Comparison of ENCODE assay signal across 13 mouse cellular contexts in genomic region chr8:45660570-45660969, GRCm38 (mm10).
DNase-seq lines count a peak whose midpoint lies in the region; ATAC-seq and TF ChIP-seq lines count a peak whose summit lies in the region.
"Had no signal": no experiment of that assay in that cellular context is flagged by ENCODE, and none has a peak within 500 bp of the region (broad histone marks: within the 10 kb centered on the region; RNA-seq: fewer than 3 reads in every experiment).

No protein-coding gene starts in this region.

- peak overlapping the region; percentile 73; the same call in 1 of the 2 replicates for H3K27ac ChIP-seq in layer of hippocampus, adult 2 months
- peak overlapping the region; percentile 58; the same call in 1 of the 2 replicates for H3K27ac ChIP-seq in kidney, embryonic 15.5 days
- no peak overlapping the region for H3K27ac ChIP-seq in olfactory bulb, adult 2 months (ENCODE audit: insufficient read depth, low read depth, low read length)
- H3K27ac ChIP-seq: liver, embryonic 15.5 days; midbrain, embryonic 13.5 days had no signal

- H3K4me2 ChIP-seq in kidney, embryonic 15.5 days: peak overlapping the region; percentile 30; the same call in 1 of the 2 replicates
- H3K4me2 ChIP-seq: liver, embryonic 15.5 days; midbrain, embryonic 13.5 days had no signal

- no peaks in the 10 kb centered on the region for H3K36me3 ChIP-seq in kidney, embryonic 15.5 days
- H3K36me3 ChIP-seq: liver, embryonic 15.5 days had no signal

- no peaks in the 10 kb centered on the region for H3K27me3 ChIP-seq in kidney, embryonic 15.5 days
- H3K27me3 ChIP-seq: liver, embryonic 15.5 days; midbrain, embryonic 13.5 days had no signal

- TF ChIP-seq CTCF in layer of hippocampus, adult 2 months (conservative IDR thresholded peaks at IDR 0.05): no peak
- no peak for TF ChIP-seq CTCF in olfactory bulb, adult 2 months (IDR thresholded peaks at IDR 0.05; ENCODE audit: insufficient read depth, low read depth, low read length)

- H3K9ac ChIP-seq in kidney, embryonic 15.5 days: no peak overlapping the region
- H3K9ac ChIP-seq: liver, embryonic 15.5 days; midbrain, embryonic 13.5 days had no signal

- WGBS in kidney, embryonic 15.5 days: 46% methylated on average over 12 of the region's 12 CpGs
- WGBS in olfactory bulb, adult 2 months: 69% methylated on average over 12 of the region's 12 CpGs

- peaks cover 35% of the 10 kb centered on the region for H3K4me1 ChIP-seq in kidney, embryonic 15.5 days
- peaks cover 8% of the 10 kb centered on the region; the same call in 1 of the 2 replicates for H3K4me1 ChIP-seq in olfactory bulb, adult 2 months (ENCODE audit: control insufficient read depth, insufficient read depth, low read length)
- H3K4me1 ChIP-seq: liver, embryonic 15.5 days had no signal

- ATAC-seq in kidney, embryonic 15.5 days (replicated peaks; ENCODE audit: low FRiP score): 0 out of 2 replicates have a peak, but pooled peaks have one; percentile 33
- ATAC-seq: hindbrain, embryonic 16.5 days; midbrain, embryonic 13.5 days had no signal

- peak overlapping the region; percentile 38 for H3K4me3 ChIP-seq in layer of hippocampus, adult 2 months
- no peak overlapping the region for H3K4me3 ChIP-seq in kidney, embryonic 15.5 days (replicated peaks)
- H3K4me3 ChIP-seq in olfactory bulb, adult 2 months (ENCODE audit: insufficient read depth, low read depth, low read length): peak overlapping the region; percentile 14; the same call in 1 of the 2 replicates
- H3K4me3 ChIP-seq: liver, embryonic 15.5 days; midbrain, embryonic 13.5 days had no signal

- H3K9me3 ChIP-seq in kidney, embryonic 15.5 days (replicated peaks): no peaks in the 10 kb centered on the region
- H3K9me3 ChIP-seq: liver, embryonic 15.5 days; midbrain, embryonic 13.5 days had no signal

- TF ChIP-seq POLR2A in olfactory bulb, adult 2 months (IDR thresholded peaks at IDR 0.05; ENCODE audit: insufficient read depth, low read depth, low read length): no peak

- peak; percentile 39 for DNase-seq in adrenal gland, adult 2 months
- no peak for DNase-seq in adrenal gland, adult (ENCODE audit: inconsistent age in 2 of 2, low spot score in 1 of 2)
- DNase-seq in layer of hippocampus, adult 2 months (ENCODE audit: low spot score in 2 of 2): no peak
- no peak for DNase-seq in layer of hippocampus, adult 9-11 months
- no peak for DNase-seq in gastrocnemius, postnatal 10 days
- DNase-seq in lung, postnatal 14 days: no peak
- DNase-seq: right cerebral cortex, postnatal 4 days; thymus, postnatal 25 days had no signal
